Mouse (Mus musculus) granulocyte monocyte progenitor cell, adult 5-6 weeks (primary cell): Measurements from ENCODE around the gene Nbas. TPM values are rescaled to one million over a fixed set of nuclear protein-coding genes. Genes with fewer than 3 reads are reported as not detected.

Source experiments
- ATAC-seq: replicated peaks from 2 replicates; pipeline ENCODE4 v1.8.0; 2016; ENCODE audit warnings: mild to moderate bottlenecking, moderate TSS enrichment, inconsistent platforms; ENCODE audit not compliant: poor library complexity, severe bottlenecking
- total RNA-seq, 2 experiments: library from RNA; stranded (forward) in 1 of 2; stranded (reverse) in 1 of 2; fragments of 200-712, 200-1000 nt in 1 of 2; fragments of >200 nt in 1 of 2; fragmentation: Nextera tagmentation in 1 of 2; gene quantifications; 2 replicates each; pipeline ENCODE4 v1.2.3; 2014 to 2017

Gene Nbas
- total RNA-seq, 2 experiments from 2014 or later: 21.7 to 25.8 TPM

DNA sequence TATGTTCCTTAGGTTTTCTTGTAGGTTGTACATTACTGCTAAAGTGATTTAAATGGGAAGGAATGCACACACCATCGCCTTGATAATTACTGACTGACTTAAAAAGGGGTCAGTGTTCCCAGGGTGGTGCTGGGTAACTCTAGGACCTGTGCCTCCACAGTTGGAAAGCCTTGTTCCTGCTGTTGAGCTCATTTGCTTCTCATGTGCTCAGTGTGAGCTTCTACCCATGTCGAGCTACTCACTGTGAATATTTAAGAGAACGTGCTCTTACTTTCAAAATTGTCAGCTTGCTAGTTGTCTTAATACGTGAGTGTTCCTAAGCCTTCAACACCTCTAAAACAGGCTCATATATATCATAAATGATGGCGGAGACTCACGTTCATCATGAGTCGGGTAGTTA, 112.6 kb downstream of the Nbas start:
- ATAC-seq: no peak

DNA sequence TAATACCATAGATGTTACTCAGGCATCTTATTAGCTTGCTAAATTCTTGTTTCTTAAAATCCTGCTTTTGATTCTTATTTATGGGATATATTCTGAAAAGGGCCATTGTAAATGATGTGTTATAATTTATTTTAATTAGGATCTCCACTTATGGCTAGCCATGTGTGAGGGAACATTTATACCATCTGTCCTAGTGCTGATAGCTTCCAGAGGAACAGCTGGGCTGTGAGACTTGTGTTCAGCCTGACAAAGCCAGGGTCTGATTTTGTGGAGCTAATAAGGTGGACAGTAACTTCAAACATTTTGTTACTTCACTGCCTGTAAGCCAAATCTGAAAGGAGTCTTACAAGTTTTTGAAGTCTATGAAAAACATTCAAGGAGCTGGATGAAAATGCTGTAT, 113.1 kb downstream of the Nbas start:
- no peak for ATAC-seq

- no peak for ATAC-seq
Observed at GRCm38 (mm10) chr12:13389644-13390043, 120.7 kb downstream of the Nbas start.

DNA sequence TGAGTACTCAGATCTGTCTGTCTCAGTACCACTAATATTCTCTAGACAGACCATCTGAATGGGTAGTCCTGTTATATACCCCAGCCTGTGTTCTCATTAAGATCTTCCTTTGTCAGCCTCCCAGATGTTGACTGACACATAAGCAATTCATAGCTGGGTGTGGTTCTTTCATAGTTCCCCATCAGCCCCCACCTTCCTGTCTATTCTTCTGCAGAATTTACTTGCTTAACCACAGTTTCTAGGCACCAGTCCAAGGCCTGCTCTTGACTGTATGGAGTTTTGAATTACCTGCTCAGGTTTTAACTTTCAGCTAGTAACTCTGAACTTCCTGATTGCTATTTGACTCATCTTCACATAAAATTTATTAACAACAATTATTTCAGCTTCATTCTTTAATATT, 141.3 kb downstream of the Nbas start:
- no peak for ATAC-seq

DNA sequence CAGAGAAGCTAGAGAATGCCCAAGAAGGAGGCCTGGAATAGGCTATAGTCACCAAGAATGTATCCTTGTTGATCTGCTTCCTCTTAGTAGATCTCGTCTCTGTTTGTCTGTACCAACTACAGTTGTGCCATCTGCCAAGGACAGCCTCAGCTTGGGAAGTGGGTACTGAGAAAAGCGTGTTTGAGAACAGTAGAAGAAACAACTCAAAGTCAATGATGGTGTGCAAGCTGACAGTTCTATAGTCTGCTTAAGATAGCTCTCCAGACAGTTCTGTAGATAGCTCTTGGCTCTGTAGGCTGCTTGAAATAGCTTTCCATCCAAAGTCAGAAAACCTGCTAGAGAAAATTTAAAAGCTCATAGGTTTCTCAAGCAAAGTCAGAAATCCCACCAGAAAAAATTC, 149.7 kb downstream of the Nbas start:
- ATAC-seq: no peak

DNA sequence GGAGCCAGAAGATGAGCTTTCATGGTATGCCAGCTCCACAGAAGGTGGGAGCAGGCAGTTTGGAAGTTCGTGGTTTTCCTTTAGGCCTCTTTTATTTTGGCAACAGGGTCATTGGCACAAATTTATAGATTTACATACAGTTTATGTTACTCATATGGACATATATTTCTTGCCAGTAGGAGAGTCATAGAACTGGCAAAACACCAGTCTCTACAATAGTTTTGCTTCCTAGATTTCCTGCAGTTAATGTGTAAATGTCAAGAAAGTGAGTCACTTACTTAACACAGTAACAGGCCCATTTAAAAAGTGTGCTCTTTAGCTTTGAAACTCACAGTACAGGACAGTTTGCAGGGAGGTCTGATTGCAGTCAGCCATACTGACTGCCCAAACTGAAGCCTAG, 161.3 kb downstream of the Nbas start:
- ATAC-seq: no peak

- ATAC-seq: no peak
Observed at GRCm38 (mm10) chr12:13444653-13445431, 175.9 kb downstream of the Nbas start.

- no peak for ATAC-seq
Observed at GRCm38 (mm10) chr12:13445486-13446065, 176.6 kb downstream of the Nbas start.

GRCm38 (mm10) chr12:13448916-13449315, 180.0 kb downstream of the Nbas start:
- ATAC-seq: no peak

GRCm38 (mm10) chr12:13452050-13452449, 183.1 kb downstream of the Nbas start:
- no peak for ATAC-seq

DNA sequence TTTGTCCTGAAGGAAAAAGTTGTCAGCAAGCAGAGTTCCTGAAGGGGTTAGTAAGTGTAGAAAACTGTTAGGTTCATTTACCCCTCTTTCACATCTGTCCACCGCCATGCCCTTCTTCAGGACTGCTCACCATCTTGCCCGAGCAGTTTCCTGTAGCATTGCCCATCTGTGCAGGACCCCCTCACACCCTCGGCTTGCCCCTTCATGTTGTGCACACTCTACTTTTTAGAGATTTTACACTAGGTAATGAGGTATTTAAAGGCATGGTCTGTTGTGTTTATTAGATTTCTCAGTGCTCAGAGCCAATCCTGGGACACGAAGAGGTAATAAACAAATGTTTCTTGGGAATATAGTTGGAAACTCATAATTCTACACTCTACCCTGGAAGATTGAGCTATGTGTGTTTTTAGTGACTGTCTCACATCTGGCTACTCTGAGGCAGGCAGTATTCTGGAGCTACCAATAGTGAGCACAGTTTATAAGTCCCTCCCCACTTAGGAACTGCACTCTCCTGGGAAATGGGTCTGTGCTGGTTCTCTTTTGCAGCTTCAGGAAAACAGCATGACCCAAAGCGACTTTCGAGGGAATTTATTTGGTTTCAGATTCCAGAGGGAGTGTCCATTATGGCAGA, 191.4 kb downstream of the Nbas start:
- no peak for ATAC-seq

- ATAC-seq: no peak
Observed at GRCm38 (mm10) chr12:13461558-13462153, 192.7 kb downstream of the Nbas start.

GRCm38 (mm10) chr12:13462397-13462796, 193.5 kb downstream of the Nbas start:
- no peak for ATAC-seq

GRCm38 (mm10) chr12:13465554-13465953, 196.6 kb downstream of the Nbas start:
- ATAC-seq: no peak

- no peak for ATAC-seq
Observed at GRCm38 (mm10) chr12:13474881-13475280, 205.9 kb downstream of the Nbas start.

GRCm38 (mm10) chr12:13479163-13479562, 210.2 kb downstream of the Nbas start:
- ATAC-seq: no peak

DNA sequence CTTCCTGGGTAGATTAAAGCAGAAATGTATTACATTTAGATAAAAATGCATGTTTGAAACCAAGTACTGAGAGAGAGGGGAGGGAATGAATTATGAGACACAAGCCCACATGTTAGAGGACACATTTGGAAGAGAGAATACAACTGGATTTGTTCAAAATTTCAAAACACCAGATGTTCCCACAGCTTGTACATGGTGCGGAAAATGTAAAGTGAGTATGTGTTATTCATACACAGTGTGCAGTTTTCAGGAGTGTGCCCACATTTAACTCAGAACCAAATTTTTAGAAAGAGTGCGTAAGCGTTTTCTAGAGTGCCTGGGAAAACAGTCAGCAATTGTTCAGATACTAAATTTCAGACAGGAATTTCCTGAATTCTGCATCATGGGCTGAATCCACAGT, 217.3 kb downstream of the Nbas start:
- no peak for ATAC-seq

GRCm38 (mm10) chr12:13497211-13497610, 228.3 kb downstream of the Nbas start:
- no peak for ATAC-seq

DNA sequence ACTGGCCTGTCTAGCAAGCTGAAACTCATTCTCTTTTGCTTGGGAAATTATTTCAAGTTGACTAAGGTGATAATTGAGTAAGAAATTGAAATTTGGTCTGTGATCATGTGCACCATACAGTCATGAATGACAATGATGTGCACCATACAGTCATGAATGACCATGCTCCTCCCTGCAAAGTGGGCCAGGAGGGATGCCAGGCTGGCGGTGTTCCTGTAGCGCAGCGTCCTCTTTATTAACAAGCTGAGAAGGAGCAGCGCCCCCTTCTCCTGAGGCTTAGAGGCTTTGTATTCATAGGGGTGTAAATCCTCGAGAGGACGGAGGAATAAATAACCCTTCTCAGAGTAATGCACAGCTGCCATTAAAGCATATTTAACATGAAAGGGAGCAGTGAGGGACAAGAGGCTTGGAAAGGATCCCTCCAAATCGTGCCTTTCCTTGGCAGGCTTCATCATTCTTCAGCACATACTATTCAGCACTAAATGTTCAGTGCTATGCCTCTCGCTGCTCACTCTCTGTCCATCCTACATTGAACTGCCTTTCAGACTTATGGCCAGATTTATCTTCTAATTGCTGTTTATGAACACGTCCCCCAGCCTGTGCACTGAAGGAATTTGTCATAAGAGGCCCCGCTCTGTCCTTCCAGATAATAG, 230.4 kb downstream of the Nbas start:
- ATAC-seq: no peak

GRCm38 (mm10) chr12:13500191-13500590, 231.3 kb downstream of the Nbas start:
- ATAC-seq: no peak
